Comparison of ENCODE assay signal across 27 mouse cellular contexts in genomic region chr12:70702473-70702872, GRCm38 (mm10).
A peak's percentile ranks its signal among the peaks of the same experiment; 100 is the strongest.
DNase-seq lines count a peak whose midpoint lies in the region; ATAC-seq lines count a peak whose summit lies in the region.
"Had no signal": no experiment of that assay in that cellular context is flagged by ENCODE, and none has a peak within 500 bp of the region (broad histone marks: within the 10 kb centered on the region; RNA-seq: fewer than 3 reads in every experiment).

No protein-coding gene starts in this region.

- no peak overlapping the region for H3K4me2 ChIP-seq in midbrain, embryonic 11.5 days
- H3K4me2 ChIP-seq in midbrain, embryonic 15.5 days = no peak overlapping the region
- H3K4me2 ChIP-seq: embryonic facial prominence, embryonic 13.5 days; embryonic facial prominence, embryonic 15.5 days; forebrain, embryonic 12.5 days had no signal

- H3K27me3 ChIP-seq in midbrain, embryonic 11.5 days (ENCODE audit: control insufficient read depth, insufficient read depth, low read length) = no peaks in the 10 kb centered on the region
- no peaks in the 10 kb centered on the region for H3K27me3 ChIP-seq in midbrain, embryonic 15.5 days (replicated peaks)
- H3K27me3 ChIP-seq: CH12.LX; embryonic facial prominence, embryonic 13.5 days; embryonic facial prominence, embryonic 15.5 days; forebrain, embryonic 12.5 days; Patski had no signal

- 94% methylated on average over 5 of the region's 5 CpGs for WGBS in midbrain, embryonic 11.5 days
- 92% methylated on average over 5 of the region's 5 CpGs for WGBS in midbrain, embryonic 15.5 days

- peak; percentile 69 for DNase-seq in midbrain, embryonic 11.5 days (ENCODE audit: low spot score, missing footprints)
- no peak for DNase-seq in cerebellum, postnatal 10 days
- no peak for DNase-seq in urinary bladder, postnatal 25 days (ENCODE audit: low spot score)
- DNase-seq: adrenal gland, adult 8-10 months; adrenal gland, postnatal 14 days; adrenal gland, postnatal 36 days; B cell, adult 2 months; cerebellum, adult 11-12 months; cerebellum, adult 8-10 months; cerebellum, adult 9-11 months; cerebellum, postnatal 25 days; embryo, embryonic 11 days had no signal

- no peak for ATAC-seq in midbrain, embryonic 11.5 days (ENCODE audit: low FRiP score)
- ATAC-seq in midbrain, embryonic 15.5 days (replicated peaks) = no peak
- ATAC-seq in common myeloid progenitor, adult 5-6 weeks (replicated peaks; ENCODE audit: low read depth, poor library complexity, severe bottlenecking) = peak; percentile 54
- 0 out of 2 replicates have a peak, but pooled peaks have one; percentile 24 for ATAC-seq in megakaryocyte progenitor cell, adult 5-6 weeks (replicated peaks; ENCODE audit: poor library complexity)
- ATAC-seq: activated CD4-positive, CD25-positive, alpha-beta regulatory T cell, adult 4 months; CD4-positive, CD25-positive, alpha-beta regulatory T cell, adult 4 months; forebrain, embryonic 14.5 days; forebrain, embryonic 16.5 days; Patski had no signal

- no peak overlapping the region for H3K4me3 ChIP-seq in midbrain, embryonic 11.5 days (ENCODE audit: low read depth, low read length)
- no peak overlapping the region for H3K4me3 ChIP-seq in midbrain, embryonic 15.5 days
- H3K4me3 ChIP-seq: embryonic facial prominence, embryonic 13.5 days; embryonic facial prominence, embryonic 15.5 days; erythroblast, embryonic 14.5 days; forebrain, embryonic 10.5 days; forebrain, embryonic 12.5 days had no signal

- H3K4me1 ChIP-seq in midbrain, embryonic 11.5 days (ENCODE audit: control insufficient read depth, insufficient read depth, low read length) = no peaks in the 10 kb centered on the region
- H3K4me1 ChIP-seq in midbrain, embryonic 15.5 days = no peaks in the 10 kb centered on the region
- H3K4me1 ChIP-seq: forebrain, embryonic 12.5 days had no signal

- no peak overlapping the region for H3K27ac ChIP-seq in midbrain, embryonic 11.5 days (ENCODE audit: low read depth, low read length)
- no peak overlapping the region for H3K27ac ChIP-seq in midbrain, embryonic 15.5 days
- H3K27ac ChIP-seq: embryonic facial prominence, embryonic 13.5 days; embryonic facial prominence, embryonic 15.5 days; forebrain, embryonic 10.5 days; forebrain, embryonic 12.5 days had no signal

- H3K36me3 ChIP-seq in midbrain, embryonic 11.5 days (ENCODE audit: control insufficient read depth, insufficient read depth, low read length) = no peaks in the 10 kb centered on the region
- no peaks in the 10 kb centered on the region for H3K36me3 ChIP-seq in midbrain, embryonic 15.5 days (replicated peaks)
- H3K36me3 ChIP-seq: embryonic facial prominence, embryonic 13.5 days; embryonic facial prominence, embryonic 15.5 days; forebrain, embryonic 10.5 days; forebrain, embryonic 12.5 days; G1E had no signal

- no peak overlapping the region for H3K9ac ChIP-seq in midbrain, embryonic 11.5 days (ENCODE audit: low read length)
- no peak overlapping the region for H3K9ac ChIP-seq in midbrain, embryonic 15.5 days
- H3K9ac ChIP-seq: embryonic facial prominence, embryonic 13.5 days; embryonic facial prominence, embryonic 15.5 days; forebrain, embryonic 12.5 days had no signal

- no peaks in the 10 kb centered on the region for H3K9me3 ChIP-seq in midbrain, embryonic 11.5 days (ENCODE audit: control insufficient read depth, low read length)
- no peaks in the 10 kb centered on the region for H3K9me3 ChIP-seq in midbrain, embryonic 15.5 days
- H3K9me3 ChIP-seq: embryonic facial prominence, embryonic 13.5 days; embryonic facial prominence, embryonic 15.5 days; forebrain, embryonic 10.5 days; forebrain, embryonic 12.5 days; G1E had no signal

Comparison
In these comparisons a context has a peak if more than half of its experiments do, and no peak if none do; other contexts are left out.
1. ATAC-seq: peak in common myeloid progenitor, adult 5-6 weeks (single experiment) and megakaryocyte progenitor cell, adult 5-6 weeks (single experiment); none in midbrain, embryonic 11.5 days (single experiment) and midbrain, embryonic 15.5 days (single experiment).